Mouse (Mus musculus) thymus, postnatal 4 days (tissue): ENCODE data around the gene Hyal3.
A peak's percentile ranks its signal among the peaks of the same experiment; 100 is the strongest.
"Not testable (repeated sequence)": the region's sequence is repeated elsewhere in the genome, so short reads cannot be mapped to it uniquely, and the experiment has no call there.

Experiments used
- DNase-seq: peaks from one replicate; pipeline ENCODE4 v3.0.0; 2021

Hyal3 gene

GRCm38 (mm10) chr9:107551117-107551889 is 29.3 kb upstream of the Hyal3 start, which contains the start of gene Rassf1:
Rassf1 (plus strand) TSS chr9:107551555.
- DNase-seq, result peak; percentile 76

DNA sequence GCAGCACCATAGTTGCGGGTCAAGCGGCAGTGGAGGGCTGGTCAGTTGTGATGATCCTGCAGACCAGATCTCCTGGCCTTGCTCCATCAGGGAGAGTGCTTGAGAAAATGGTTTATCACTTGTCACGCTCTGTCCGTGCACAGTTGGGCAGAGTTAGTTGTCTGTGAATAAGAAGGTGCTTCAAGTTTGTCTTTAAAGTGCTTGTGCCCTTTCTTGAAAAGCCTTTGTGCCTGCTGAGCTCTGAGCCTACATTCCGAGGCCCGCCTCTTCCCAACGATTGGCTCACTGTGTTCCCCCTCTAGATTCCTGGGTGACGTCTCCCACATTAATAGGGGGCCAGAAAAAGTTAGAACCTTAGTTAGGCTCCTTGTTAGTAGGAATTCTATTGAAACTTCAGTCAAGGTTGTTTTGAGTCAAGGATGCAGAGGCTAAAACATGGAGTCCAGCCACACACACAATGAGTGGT is 28.7 kb upstream of the Hyal3 start:
- DNase-seq, result no peak

- no peak for DNase-seq
Observed at GRCm38 (mm10) chr9:107552690-107553393, 27.8 kb upstream of the Hyal3 start.

GRCm38 (mm10) chr9:107553541-107554318 is 26.9 kb upstream of the Hyal3 start:
- DNase-seq, result peak; percentile 73

DNA sequence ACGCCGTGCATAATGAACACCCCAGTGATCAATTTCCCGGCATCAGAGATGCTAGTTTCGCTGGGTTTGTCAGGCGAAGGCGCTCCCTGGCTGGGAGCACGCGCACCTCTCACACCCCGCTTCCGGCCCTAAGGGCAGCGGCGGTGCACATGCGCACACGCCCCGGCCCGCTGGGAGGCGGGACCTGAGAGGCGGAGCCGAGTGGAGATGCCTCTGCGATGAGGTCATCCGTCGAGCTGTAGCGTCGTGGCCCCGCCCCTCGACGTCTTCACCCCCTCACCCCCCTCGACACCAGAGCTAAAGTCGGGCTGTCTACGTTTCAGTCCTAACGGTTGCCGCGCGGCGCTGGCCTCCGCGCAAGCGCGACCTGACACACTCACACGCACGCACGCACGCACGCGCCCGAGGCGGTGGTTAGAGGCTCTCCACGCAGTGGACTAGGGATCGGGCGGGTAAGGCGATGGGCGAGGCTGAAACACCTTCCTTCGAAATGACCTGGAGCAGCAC is 26.2 kb upstream of the Hyal3 start:
- DNase-seq, result peak; percentile 97

DNA sequence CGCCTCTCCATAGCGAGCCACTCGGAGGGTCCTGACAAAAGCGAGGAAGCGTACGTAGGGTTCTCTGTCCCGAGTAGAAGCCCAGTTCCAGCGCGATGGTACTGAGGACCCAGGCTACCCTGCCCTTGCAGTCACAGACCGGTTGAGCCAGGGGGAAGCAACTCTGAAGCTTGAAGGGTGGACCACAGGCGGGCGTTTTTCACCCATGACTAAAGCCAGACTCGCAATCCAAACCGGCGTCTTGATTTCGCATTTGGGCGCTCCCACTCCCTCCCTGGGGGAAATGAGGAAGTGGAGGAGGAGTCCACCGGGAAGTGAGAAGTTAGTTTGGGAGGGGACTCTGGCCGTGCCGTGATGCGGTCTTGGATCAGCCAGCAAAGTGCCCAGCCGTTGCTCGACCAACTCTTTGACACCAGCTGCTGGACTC is 25.6 kb upstream of the Hyal3 start:
- DNase-seq, result no peak

GRCm38 (mm10) chr9:107555701-107556100 is 24.9 kb upstream of the Hyal3 start:
- no peak for DNase-seq

- DNase-seq, result no peak
Observed at GRCm38 (mm10) chr9:107556346-107556745, 24.3 kb upstream of the Hyal3 start.

GRCm38 (mm10) chr9:107563029-107563581 is 17.5 kb upstream of the Hyal3 start, which contains the start of gene Tusc2:
Tusc2 (plus strand) TSS chr9:107563255.
- DNase-seq, result peak; percentile 94

DNA sequence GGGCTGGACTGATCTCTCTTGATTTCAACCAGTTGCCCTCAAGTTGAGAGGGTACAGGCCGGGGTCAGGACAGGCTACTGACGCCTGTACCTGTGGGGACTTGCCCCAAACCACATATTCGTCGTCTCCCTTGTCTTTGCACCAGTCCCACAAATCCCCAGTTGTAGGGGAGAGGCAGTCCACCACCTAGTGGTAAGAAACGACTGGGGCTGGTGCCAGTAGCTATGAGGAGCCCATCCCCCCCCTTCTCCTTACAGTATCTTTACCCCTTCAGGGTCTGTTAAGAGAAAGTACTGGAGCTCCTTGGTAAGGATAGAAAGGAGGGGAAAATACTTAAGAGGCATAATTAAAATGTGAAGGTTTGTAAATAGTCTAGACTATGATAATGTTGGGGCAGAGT is 15.1 kb upstream of the Hyal3 start:
- DNase-seq, result not testable (repeated sequence)

DNA sequence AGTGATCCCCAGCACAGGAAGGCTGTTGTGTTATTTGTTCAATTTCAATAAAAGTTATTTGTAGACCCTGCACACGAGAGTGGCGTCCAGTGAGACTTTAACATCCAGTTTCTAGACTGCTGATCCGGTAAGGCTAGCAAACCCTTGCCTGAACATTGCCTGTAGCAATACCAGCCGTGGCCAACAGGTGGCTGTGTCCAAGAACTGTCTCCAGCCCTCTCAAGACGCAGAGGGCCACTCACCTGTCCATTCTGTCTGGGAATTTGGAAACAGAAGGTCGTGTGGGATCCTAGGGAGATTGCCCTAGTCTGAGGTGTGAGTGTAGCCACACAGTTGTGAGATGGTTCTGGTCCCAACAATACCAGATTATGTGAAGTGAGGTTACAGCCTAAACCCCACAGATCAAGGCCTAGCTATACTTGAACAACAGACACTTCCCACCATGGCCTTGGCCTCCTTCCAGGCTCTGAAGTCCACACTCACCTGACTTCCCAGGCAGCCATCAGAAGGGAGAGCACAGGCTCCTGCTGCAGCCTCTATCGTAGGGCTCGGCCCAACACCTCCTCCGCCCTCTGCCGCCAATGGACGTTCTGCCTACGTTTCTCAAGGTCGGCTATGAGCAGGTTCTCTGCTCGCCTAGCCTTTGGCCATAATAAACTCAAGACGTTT is 14.4 kb upstream of the Hyal3 start:
- peak; percentile 92 for DNase-seq

GRCm38 (mm10) chr9:107566855-107567254 is 13.8 kb upstream of the Hyal3 start:
- no peak for DNase-seq

- no peak for DNase-seq
Observed at GRCm38 (mm10) chr9:107567702-107568319, 12.8 kb upstream of the Hyal3 start, which contains the start of gene Hyal2. Hyal2 (plus strand) TSS chr9:107567945.

- peak; percentile 83 for DNase-seq
Observed at GRCm38 (mm10) chr9:107568331-107569261, 12.0 kb upstream of the Hyal3 start.

GRCm38 (mm10) chr9:107569270-107569669 is 11.3 kb upstream of the Hyal3 start:
- no peak for DNase-seq

DNA sequence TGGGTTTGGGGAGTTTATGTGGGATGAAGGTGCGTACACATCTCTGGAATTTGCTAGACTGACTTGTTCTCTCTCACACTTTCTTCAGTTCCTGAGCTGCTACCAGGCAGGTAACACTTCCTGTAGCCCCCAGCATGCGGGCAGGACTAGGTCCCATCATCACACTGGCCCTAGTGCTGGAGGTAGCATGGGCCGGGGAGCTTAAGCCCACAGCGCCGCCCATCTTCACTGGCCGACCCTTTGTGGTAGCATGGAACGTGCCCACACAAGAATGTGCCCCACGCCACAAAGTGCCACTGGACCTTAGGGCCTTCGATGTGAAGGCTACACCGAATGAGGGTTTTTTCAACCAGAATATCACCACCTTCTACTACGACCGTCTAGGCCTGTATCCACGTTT is 10.6 kb upstream of the Hyal3 start:
- DNase-seq, result no peak

- DNase-seq, result no peak
Observed at GRCm38 (mm10) chr9:107570845-107571244, 9.8 kb upstream of the Hyal3 start.

DNA sequence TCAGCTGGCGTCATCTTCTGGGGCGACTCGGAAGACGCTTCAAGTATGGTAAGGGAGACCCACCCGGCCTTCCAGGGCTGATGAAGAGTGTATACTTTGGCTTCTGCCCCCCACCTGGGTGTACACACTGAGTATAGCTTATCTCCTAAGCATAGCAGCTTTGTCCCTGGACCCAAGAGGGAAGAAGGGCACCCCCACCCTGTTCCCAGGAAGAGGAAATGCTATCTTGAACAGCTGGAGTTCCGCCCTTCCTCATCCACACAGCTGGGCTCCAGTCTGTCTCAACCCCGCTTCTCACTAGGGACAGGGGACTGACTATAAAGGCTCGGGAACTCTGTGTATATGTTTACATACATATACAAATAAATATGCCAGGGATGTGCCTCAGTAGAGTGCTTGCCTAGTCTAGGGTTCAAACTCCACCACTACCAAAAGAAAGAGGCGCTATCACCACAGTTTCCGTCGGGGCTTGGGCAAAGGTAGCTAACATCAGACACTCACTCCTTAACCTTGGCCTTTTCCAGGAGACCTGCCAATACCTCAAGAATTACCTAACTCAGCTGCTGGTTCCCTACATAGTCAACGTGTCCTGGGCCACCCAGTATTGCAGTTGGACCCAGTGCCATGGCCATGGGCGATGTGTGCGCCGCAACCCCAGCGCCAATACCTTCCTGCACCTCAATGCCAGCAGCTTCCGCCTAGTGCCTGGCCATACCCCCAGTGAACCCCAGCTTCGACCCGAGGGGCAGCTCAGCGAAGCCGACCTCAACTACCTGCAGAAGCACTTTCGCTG is 8.9 kb upstream of the Hyal3 start:
- no peak for DNase-seq

DNA sequence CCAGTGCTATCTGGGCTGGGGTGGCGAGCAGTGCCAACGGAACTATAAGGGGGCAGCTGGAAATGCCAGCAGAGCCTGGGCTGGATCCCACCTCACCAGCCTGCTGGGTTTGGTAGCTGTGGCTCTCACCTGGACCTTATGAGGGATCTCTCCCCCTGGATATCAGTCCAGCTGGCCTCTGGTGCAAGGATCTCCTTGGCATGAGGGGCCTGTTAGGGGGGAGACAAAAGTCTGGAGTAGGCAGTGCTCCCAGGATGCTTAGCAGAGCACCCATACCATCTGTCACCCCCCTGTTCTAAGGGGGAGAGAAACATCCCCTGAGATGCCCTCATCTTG is 8.3 kb upstream of the Hyal3 start:
- no peak for DNase-seq

DNA sequence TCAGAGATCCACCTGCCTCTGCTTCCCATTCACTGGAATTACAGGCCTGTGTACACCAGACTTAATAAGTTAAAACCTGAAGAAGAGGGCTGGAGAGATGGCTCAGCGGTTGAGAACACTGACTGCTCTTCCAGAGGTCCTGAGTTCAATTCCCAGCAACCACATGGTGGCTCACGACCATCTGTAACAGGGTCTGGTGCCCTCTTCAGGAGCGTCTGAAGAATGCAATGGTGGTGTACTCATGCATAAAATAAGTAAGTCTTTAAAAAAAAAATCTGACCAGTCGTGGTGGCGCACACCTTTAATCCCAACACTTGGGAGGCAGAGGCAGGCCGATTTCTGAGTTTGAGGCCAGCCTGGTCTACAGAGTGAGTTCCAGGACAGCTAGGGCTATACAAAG is 6.8 kb upstream of the Hyal3 start:
- DNase-seq, result not testable (repeated sequence)
